Mouse (Mus musculus): ENCODE data around the gene Hist1h2bm. TPM values are rescaled to one million over a fixed set of nuclear protein-coding genes. Genes with fewer than 3 reads are reported as not detected.
"Not testable (repeated sequence)": the region's sequence is repeated elsewhere in the genome, so short reads cannot be mapped to it uniquely, and the experiment has no call there.

Hist1h2bm gene
- polyA plus RNA-seq (2015; fragmentation: Nextera tagmentation; extraction: Ambion mirVana): 22.0 and 29.1 TPM in 2 replicates

GRCm38 (mm10) chr13:21721757-21722372 lies at the start of gene Hist1h2bm:
Gene Hist1h2bm (plus strand): TSS chr13:21722044.
- DNase-seq (ENCODE audit: low spot score): peak; percentile 93

DNA sequence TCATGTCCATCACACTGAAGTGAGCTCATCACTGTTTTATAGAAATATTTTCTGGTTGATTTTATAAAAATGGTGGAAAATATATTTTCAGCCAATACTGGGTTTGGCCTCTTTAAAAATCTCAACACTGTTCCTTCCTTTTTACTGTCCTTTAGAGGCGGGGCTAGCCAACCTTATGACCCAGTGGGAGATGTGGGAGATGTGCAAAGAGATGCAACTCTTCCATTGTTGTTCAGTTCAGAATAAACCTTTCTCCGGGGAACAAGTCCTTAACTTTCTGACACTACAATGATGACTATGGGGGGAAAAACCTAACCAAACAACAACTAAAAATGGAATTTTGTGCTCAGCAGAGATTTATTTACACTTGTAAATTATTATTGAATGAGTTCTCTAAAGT lies 44.5 kb upstream of the Hist1h2bm start, which contains the start of gene Olfr1360:
TSS of gene Olfr1360 (minus strand) at position 101 of the 400 bp plus-strand sequence.
- no peak for DNase-seq (ENCODE audit: low spot score)

DNA sequence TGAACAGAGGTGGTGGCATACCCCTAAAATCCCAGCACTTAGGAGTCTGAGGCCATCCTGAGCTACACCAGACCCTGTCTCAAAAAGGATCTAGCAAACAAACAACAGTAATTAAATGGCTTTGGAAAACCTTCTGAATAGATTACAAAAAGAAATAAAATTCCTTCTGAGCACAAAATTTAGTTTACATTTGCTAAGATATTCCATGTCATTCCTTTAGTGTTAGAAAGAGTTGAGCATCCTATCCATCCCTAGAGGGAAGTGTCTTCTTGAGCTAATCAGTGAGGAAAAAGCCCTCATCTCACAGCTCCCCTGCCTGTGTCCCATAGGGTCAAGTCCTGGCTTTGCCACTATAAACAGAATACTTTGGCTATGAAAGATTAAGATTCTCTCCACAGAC lies 24.0 kb upstream of the Hist1h2bm start, which contains the start of gene Olfr1359:
TSS of gene Olfr1359 (plus strand) at position 301 of the 400 bp plus-strand sequence.
- no peak for DNase-seq (ENCODE audit: low spot score)

DNA sequence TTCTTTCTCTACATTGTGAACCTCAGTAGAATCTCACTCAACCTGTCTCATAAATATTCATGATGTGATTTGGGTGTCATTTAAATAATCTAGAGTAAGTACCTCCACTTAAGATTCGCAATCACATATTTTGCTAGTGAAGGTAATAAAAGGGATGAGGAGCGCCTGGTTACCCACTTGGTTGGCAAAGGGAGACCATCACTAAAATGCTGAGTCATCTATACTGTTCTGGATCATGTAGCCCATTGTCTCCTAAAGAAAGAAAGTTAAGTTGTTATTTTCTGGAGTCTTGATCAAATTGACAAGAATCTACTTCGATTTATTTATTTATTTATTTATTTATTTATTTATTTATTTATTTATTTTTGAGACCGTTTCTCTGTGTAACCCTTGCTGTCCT lies 15.2 kb upstream of the Hist1h2bm start:
- DNase-seq (ENCODE audit: low spot score): no peak

- DNase-seq (ENCODE audit: low spot score): peak; percentile 88
Measured at GRCm38 (mm10) chr13:21710031-21710711, 11.7 kb upstream of the Hist1h2bm start.

- peak; percentile 89 for DNase-seq (ENCODE audit: low spot score)
Measured at GRCm38 (mm10) chr13:21710821-21711525, 10.9 kb upstream of the Hist1h2bm start.

GRCm38 (mm10) chr13:21711698-21712097 lies 10.1 kb upstream of the Hist1h2bm start:
- DNase-seq (ENCODE audit: low spot score): no peak

DNA sequence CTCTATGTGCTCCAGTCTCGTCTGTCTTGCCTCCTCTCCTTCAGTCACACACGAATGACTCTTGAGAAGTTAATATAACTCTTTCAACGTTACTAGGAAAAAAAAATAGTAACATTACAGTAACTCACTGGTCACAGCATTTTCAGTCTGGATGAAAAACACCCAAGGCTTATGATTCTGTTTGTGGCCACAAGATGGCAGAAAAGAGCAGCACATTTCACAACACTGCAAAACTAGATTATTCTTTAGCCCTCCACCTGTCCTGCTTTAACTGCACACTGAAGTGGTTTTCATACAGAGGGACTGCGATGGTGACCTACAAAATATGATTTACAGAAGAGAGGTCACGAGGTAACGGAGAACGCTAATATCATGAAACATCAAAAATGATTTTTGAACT lies 7.1 kb upstream of the Hist1h2bm start:
- DNase-seq (ENCODE audit: low spot score): peak; percentile 80

- peak; percentile 55 for DNase-seq (ENCODE audit: low spot score)
Measured at GRCm38 (mm10) chr13:21715131-21715863, 6.5 kb upstream of the Hist1h2bm start.

- peak; percentile 96 for DNase-seq (ENCODE audit: low spot score)
Measured at GRCm38 (mm10) chr13:21715864-21716539, 5.8 kb upstream of the Hist1h2bm start, which contains the start of the genes Hist1h2bl and Hist1h2ai. Gene Hist1h2bl (minus strand): TSS chr13:21716143. Gene Hist1h2ai (plus strand): TSS chr13:21716422.

- not testable (repeated sequence) for DNase-seq (ENCODE audit: low spot score)
Measured at GRCm38 (mm10) chr13:21716540-21717391, 5.1 kb upstream of the Hist1h2bm start.

DNA sequence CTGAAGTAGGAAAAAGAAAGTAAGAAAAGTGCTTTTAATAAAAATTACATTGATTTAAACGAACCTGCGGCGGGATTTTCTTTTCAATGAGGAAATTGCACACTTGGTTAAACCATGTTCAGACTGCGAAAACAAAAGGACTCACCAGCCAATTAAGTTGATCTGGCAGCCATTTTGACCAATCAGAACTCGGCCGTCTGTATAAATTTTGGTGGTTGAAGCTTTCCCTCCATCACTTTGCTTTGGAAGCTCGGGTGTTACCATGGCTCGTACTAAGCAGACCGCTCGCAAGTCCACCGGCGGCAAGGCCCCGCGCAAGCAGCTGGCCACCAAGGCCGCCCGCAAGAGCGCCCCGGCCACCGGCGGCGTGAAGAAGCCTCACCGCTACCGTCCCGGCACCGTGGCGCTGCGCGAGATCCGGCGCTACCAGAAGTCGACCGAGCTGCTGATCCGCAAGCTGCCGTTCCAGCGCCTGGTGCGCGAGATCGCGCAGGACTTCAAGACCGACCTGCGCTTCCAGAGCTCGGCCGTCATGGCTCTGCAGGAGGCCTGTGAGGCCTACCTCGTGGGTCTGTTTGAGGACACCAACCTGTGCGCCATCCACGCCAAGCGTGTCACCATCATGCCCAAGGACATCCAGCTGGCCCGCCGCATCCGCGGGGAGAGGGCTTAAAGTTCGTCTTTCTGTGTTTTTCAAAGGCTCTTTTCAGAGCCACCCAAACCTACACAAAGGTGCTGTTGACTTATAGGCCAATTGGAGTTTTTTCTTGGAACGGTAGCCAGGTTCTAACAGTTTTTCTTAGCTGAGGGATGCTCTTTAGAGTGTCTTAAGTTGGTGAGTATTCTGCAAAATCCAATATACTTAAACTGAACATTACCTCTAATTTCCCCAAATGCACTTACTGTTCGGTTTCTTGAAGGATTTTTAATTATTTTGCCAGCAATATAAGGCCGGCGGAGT lies 4.2 kb upstream of the Hist1h2bm start, which contains the start of gene Hist1h3h:
TSS of gene Hist1h3h (plus strand) at position 263 of the 961 bp plus-strand sequence.
- DNase-seq (ENCODE audit: low spot score): peak; percentile 93

GRCm38 (mm10) chr13:21718381-21719080 lies 3.3 kb upstream of the Hist1h2bm start:
- peak; percentile 36 for DNase-seq (ENCODE audit: low spot score)

DNA sequence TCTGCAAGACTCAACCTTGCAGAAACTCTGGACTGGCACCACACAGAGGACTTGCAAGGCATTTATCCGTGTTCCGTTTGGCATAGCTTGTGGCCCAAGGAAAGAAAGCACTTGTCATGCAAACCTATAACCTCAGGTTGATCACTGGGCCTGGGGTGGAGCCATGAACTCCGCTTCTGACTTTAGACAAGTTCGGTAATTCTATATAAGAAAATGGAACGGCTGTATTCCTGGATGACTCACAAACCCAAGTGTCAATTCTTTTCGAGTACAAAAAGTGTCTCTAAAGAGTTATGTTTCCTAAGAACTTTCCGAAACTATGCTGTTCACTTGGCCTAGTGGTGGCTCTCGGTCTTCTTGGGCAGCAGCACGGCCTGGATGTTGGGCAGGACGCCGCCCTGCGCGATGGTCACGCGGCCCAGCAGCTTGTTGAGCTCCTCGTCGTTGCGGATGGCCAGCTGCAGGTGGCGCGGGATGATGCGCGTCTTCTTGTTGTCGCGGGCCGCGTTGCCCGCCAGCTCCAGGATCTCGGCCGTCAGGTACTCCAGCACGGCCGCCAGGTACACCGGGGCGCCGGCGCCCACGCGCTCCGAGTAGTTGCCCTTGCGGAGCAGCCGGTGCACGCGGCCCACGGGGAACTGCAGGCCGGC lies 612 bp upstream of the Hist1h2bm start:
- peak; percentile 43 for DNase-seq (ENCODE audit: low spot score)

GRCm38 (mm10) chr13:21722373-21722925 lies 605 bp downstream of the Hist1h2bm start:
- DNase-seq (ENCODE audit: low spot score): peak; percentile 29

- no peak for DNase-seq (ENCODE audit: low spot score)
Measured at GRCm38 (mm10) chr13:21722993-21723836, 1.4 kb downstream of the Hist1h2bm start.

All from thymus, postnatal 0 days (tissue).